Mouse (Mus musculus): ENCODE measurements around the gene Pnkd.

DNA sequence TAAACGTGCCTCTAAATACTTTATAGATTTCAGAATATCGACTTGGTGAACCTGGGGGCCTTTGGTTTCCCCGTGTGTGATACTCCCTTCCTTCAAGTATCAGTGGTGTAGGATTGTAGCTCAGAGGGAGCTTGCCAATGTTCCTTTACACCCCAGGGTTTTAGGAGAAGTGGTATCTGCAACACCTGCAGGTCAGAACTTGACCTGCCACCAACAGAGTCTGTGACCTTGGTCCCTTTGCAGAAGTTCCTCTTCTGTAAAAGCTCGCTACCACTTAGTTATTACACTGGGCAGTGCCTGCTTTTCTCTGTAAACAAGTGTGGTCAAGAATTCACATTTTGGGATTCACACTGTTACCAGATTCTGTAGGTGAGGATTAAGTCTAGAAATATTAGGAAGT, 34.6 kb upstream of the Pnkd start:
- TF ChIP-seq EP300 (IDR thresholded peaks at IDR 0.05; ENCODE audit: insufficient read depth, low read depth, low read length): no peak
- TF ChIP-seq CTCF (IDR thresholded peaks at IDR 0.05; ENCODE audit: low read depth, low read length): no peak
- no peak for TF ChIP-seq POLR2A (IDR thresholded peaks at IDR 0.05; ENCODE audit: insufficient read depth, low read length)

All from ES-Bruce4 (cell line).